Mouse (Mus musculus) heart, embryonic 11.5 days (tissue): ENCODE data around the gene Pdzk1ip1. TPM values are rescaled to one million over a fixed set of nuclear protein-coding genes. Genes with fewer than 3 reads are reported as not detected.

Experiments
- ATAC-seq: fragments of 200-750 bp; cut with Nextera tagmentation; replicated peaks from 2 replicates; pipeline ENCODE4 v1.8.0; 2017; ENCODE audit warnings: moderate library complexity; ENCODE audit not compliant: insufficient number of reproducible peaks, low FRiP score, low TSS enrichment
- H3K27ac ChIP-seq: fragments of 300-500 bp; sonication (generic); 2 replicates; pipeline ENCODE4 v1.5.1; 2014; ENCODE audit warnings: mild to moderate bottlenecking, low read depth, low read length
- H3K27me3 ChIP-seq: fragments of 300-500 bp; sonication (generic); 2 replicates; pipeline ENCODE4 v1.6.1; 2014; ENCODE audit warnings: mild to moderate bottlenecking, low read length, mixed read lengths; ENCODE audit not compliant: control insufficient read depth, insufficient read depth
- H3K36me3 ChIP-seq: fragments of 300-500 bp; sonication (generic); 2 replicates; pipeline ENCODE4 v1.6.1; 2014; ENCODE audit warnings: mild to moderate bottlenecking, low read length, moderate library complexity, mixed read lengths; ENCODE audit not compliant: control insufficient read depth, insufficient read depth
- H3K4me1 ChIP-seq: fragments of 300-500 bp; sonication (generic); 2 replicates; pipeline ENCODE4 v1.6.1; 2014; ENCODE audit warnings: low read length; ENCODE audit not compliant: control insufficient read depth, insufficient read depth
- H3K4me2 ChIP-seq: fragments of 300-500 bp; sonication (generic); 2 replicates; pipeline ENCODE4 v1.6.1; 2014; ENCODE audit warnings: mild to moderate bottlenecking, moderate library complexity
- H3K4me3 ChIP-seq: fragments of 300-500 bp; sonication (generic); 2 replicates; pipeline ENCODE4 v1.5.1; 2014; ENCODE audit warnings: low read depth, low read length
- H3K9ac ChIP-seq: fragments of 300-500 bp; sonication (generic); 2 replicates; pipeline ENCODE4 v1.6.1; 2014; ENCODE audit warnings: mild to moderate bottlenecking, low read depth, low read length, moderate library complexity
- H3K9me3 ChIP-seq: fragments of 300-500 bp; sonication (generic); replicated peaks from 2 replicates; pipeline ENCODE4 v1.6.1; 2016; ENCODE audit warnings: low read length; ENCODE audit not compliant: control insufficient read depth
- WGBS: fragments of 180-500 bp; shearing (Covaris S2); extraction: QIAGEN DNeasy Blood & Tissue Kit; methylation state at CpG from one replicate; pipeline ENCODE4 v1.1.7; 2014; ENCODE audit not compliant: insufficient replicate concordance; 5-methylcytosine and 5-hydroxymethylcytosine counted together
- polyA plus RNA-seq: library from polyadenylated mRNA; unstranded; fragments of >200 nt; fragmentation: Nextera tagmentation; extraction: Ambion mirVana; gene quantifications from 2 replicates; pipeline ENCODE4 v1.2.1, GENCODE M21; 2014

Pdzk1ip1 gene
- polyA plus RNA-seq, 1 experiment from 2014 or later: 66.1 TPM

DNA sequence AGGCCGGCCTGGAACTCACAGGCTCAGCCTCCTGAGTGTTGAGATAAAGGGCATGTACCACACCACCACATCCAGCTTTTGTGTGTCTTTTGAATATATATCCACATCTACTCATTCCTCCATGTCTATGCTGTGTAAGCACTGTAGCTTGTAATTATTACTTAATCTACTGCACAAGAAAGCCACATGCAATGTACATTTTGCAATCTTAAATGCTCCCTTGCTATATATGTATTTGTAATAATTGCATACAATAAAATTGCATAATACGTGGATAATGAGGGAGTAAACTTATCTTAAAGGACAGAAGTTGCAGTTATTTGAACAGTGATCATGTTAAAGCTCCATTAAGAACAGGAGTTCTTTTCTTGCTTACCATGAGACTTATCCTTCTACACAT lies 32.7 kb downstream of the Pdzk1ip1 start:
- ATAC-seq: no peak
- H3K27me3 ChIP-seq: no peaks in the 10 kb centered on the region
- no peak overlapping the region for H3K27ac ChIP-seq
- no peak overlapping the region for H3K4me2 ChIP-seq
- whole genome bisulfite sequencing: 73% methylated on average over 2 of the region's 2 CpGs
- no peaks in the 10 kb centered on the region for H3K36me3 ChIP-seq
- no peaks in the 10 kb centered on the region for H3K4me1 ChIP-seq
- H3K9ac ChIP-seq: no peak overlapping the region
- no peaks in the 10 kb centered on the region for H3K9me3 ChIP-seq
- H3K4me3 ChIP-seq: no peak overlapping the region

DNA sequence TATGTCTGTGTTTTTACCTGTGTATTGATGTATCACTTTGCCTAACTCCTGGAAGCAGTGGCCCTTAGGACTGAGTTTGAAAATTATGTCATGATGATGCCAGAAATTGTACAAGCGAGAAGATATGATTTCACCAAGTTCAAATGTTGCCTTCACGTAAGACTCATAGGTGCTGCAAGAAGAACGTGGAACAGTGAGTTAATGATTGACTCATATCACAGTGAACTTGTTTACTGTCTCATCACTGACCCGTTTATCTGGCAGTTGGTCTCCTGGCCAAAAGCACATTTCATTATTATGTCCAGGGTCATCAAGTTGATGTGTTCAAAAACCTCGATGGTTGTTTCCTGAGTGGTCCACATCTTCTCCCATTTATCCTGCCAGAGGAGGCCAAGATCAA lies 33.1 kb downstream of the Pdzk1ip1 start:
- WGBS: 64% methylated on average over 5 of the region's 5 CpGs
- no peak for ATAC-seq
- Histone ChIP-seq H3K9ac (no peak overlapping the region), H3K4me1 (no peaks in the 10 kb centered on the region), H3K4me3 (no peak overlapping the region), H3K9me3 (no peaks in the 10 kb centered on the region), H3K36me3 (no peaks in the 10 kb centered on the region), H3K4me2 (no peak overlapping the region), H3K27ac (no peak overlapping the region), H3K27me3 (no peaks in the 10 kb centered on the region)

DNA sequence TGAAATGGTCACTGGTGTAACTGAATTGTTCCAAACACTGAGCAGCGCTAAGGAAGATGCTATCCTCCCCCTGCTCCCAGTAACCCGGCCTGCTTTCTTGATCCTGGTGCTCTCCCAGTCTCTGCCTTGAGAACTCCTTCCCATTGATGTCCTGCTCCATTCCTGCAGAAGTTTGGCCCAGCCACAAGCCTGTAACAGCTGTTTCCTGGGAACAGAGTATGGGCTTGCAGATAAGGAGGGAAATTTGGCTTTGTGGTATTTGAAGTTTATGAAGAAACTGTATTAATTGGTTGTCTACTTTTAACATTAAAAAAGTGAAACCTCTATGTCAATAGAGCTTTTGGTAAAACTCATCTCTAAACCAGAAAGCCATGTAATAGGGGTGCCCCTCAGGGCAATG lies 35.0 kb downstream of the Pdzk1ip1 start:
- no peaks in the 10 kb centered on the region for H3K27me3 ChIP-seq
- ATAC-seq: no peak
- no peak overlapping the region for H3K9ac ChIP-seq
- no peaks in the 10 kb centered on the region for H3K4me1 ChIP-seq
- no peak overlapping the region for H3K4me2 ChIP-seq
- no peaks in the 10 kb centered on the region for H3K9me3 ChIP-seq
- H3K27ac ChIP-seq: no peak overlapping the region
- WGBS: 38% methylated on average over 2 of the region's 2 CpGs
- H3K4me3 ChIP-seq: no peak overlapping the region
- H3K36me3 ChIP-seq: no peaks in the 10 kb centered on the region

DNA sequence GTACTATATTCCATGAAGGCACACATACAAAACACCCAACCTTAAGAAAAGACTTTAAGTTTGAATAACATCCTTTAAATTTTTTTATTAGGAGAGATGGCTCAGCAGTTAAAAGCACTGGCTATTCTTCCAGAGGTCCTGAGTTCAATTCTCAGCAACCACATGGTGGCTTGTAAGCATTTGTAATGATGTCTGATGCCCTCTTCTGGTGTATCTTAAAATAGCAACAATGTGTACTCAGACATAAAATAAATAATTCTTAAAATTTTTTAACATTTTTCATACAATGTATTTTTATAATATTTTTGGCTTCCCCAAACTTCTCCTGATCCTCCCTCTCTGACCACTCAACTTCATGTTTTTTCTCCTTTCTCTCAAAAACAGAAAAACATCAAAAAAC lies 36.2 kb downstream of the Pdzk1ip1 start:
- no peak overlapping the region for H3K4me3 ChIP-seq
- no peak overlapping the region for H3K4me2 ChIP-seq
- no peaks in the 10 kb centered on the region for H3K4me1 ChIP-seq
- no peak for ATAC-seq
- no peak overlapping the region for H3K27ac ChIP-seq
- no peaks in the 10 kb centered on the region for H3K9me3 ChIP-seq
- H3K27me3 ChIP-seq: no peaks in the 10 kb centered on the region
- no peaks in the 10 kb centered on the region for H3K36me3 ChIP-seq
- H3K9ac ChIP-seq: no peak overlapping the region

DNA sequence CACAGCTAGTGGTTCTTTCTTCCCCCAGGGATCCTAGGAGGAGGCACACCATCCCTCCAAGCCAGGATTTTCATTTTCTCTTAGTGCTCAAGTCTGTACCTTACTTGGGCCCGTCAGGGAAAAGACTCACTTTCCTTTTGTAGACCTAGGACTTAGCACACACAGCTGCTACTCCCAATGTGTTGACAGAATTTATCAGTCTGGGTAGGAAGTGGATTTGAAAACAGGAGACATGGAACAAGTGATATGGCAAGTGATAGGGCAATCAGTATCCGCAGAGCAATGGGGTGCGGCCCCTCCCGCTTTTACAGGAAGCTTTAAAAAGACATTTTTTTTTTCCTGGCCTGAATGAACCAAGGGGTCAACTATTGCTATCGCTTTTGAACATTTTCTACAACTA lies 44.6 kb downstream of the Pdzk1ip1 start:
- Histone ChIP-seq H3K9me3 (no peaks in the 10 kb centered on the region), H3K27me3 (peaks cover 16% of the 10 kb centered on the region), H3K36me3 (no peaks in the 10 kb centered on the region), H3K4me1 (peaks cover 10% of the 10 kb centered on the region), H3K9ac (no peak overlapping the region), H3K4me2 (peak overlapping the region; percentile 66), H3K4me3 (peak overlapping the region; percentile 34; the same call in 1 of the 2 replicates), H3K27ac (no peak overlapping the region)
- WGBS: 4% methylated on average over 5 of the region's 5 CpGs
- peak; percentile 22; the same call in 1 of the 2 replicates for ATAC-seq

DNA sequence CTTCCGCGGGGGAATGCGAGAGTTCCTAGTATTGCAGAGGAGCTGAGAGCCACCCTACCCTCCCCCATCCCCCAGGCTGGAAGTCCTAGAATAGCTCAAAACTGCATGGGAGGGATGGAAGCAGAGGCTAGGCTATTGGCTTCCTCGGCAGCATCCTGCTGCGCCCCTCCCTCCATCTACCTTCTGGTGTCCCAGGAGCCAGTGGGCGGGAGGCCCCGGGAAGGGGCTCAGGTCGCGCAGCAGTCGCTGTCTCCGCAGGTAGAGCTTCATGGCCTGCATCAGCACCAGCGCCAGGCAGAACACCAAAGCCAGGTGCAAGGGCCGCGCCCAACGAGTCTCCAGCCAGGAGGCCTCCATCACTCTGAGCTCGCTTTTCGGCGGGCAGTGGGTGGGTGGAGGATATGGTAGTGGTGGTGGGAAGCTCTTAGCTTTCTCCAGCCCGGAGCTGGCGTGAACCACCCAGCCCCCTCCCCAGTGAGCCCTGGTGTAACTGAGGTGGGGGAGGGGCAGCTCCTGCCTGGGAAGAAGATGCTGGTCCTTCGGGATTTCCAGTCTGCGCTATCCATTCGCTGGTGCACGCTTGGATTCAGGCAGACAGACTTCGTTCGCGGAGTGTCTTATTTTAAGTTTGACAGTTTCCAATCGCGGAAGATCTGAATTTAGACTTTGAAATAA lies 45.2 kb downstream of the Pdzk1ip1 start, which contains the start of gene Cyp4x1:
Gene Cyp4x1 (minus strand): TSS at position 661 of the 675 bp plus-strand sequence.
- H3K9ac ChIP-seq: no peak within 1 kb of the TSS
- H3K27ac ChIP-seq: no peak within 1 kb of the TSS
- under 1% methylated on average over 29 of the region's 29 CpGs for WGBS

DNA sequence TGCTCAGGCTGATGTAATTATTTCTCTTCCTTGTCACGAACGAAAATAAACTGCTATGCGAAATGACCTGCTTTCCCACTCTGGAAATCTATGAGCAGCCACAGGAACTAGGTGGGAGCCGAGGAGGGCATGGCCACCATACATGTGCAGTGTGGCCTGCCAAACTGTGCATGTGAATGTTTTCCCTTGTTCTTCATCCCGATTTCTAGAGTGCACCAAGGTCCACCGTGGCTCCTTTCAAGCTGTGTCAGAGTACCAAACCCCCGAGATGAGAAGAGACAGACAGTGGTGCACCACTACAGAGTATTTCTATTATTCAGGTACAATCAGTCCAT lies 45.8 kb downstream of the Pdzk1ip1 start:
- 21% methylated on average over 7 of the region's 7 CpGs for WGBS
- Histone ChIP-seq H3K27me3 (peaks cover 17% of the 10 kb centered on the region), H3K4me3 (no peak overlapping the region), H3K36me3 (no peaks in the 10 kb centered on the region), H3K4me2 (peak overlapping the region; percentile 66; the same call in 1 of the 2 replicates), H3K4me1 (peaks cover 10% of the 10 kb centered on the region), H3K9ac (no peak overlapping the region), H3K9me3 (no peaks in the 10 kb centered on the region), H3K27ac (no peak overlapping the region)
- no peak for ATAC-seq

More for the DNA sequence above, 45.2 kb downstream of the Pdzk1ip1 start, which contains the start of gene Cyp4x1:
- Histone ChIP-seq H3K27me3 (peaks cover 17% of the 10 kb centered on the region), H3K9me3 (no peaks in the 10 kb centered on the region), H3K36me3 (no peaks in the 10 kb centered on the region), H3K4me2 (peak within 1 kb of the TSS; percentile 66), H3K4me3 (peak within 1 kb of the TSS; percentile 34), H3K4me1 (peaks cover 10% of the 10 kb centered on the region)
- 0 out of 2 replicates have a peak, but pooled peaks have one; percentile 35 for ATAC-seq

Other genes with a start within 250 kb of the Pdzk1ip1 start
- 0.14 and 0.17 TPM in 2 replicates for gene Foxd2, start 179.8 kb upstream of the Pdzk1ip1 start, polyA plus RNA-seq
- not detected in 2 replicates for gene Foxe3, start 162.7 kb upstream of the Pdzk1ip1 start, polyA plus RNA-seq
- 70.0 and 76.9 TPM in 2 replicates for gene Cmpk1, start 101.5 kb upstream of the Pdzk1ip1 start, polyA plus RNA-seq
- gene Stil, start 88.5 kb upstream of the Pdzk1ip1 start, polyA plus RNA-seq: 15.1 and 15.3 TPM in 2 replicates
- gene Tal1, start 32.3 kb upstream of the Pdzk1ip1 start, polyA plus RNA-seq: 10.1 and 14.1 TPM in 2 replicates
- 0.10 and 0.21 TPM in 2 replicates for gene Cyp4x1, start 45.6 kb downstream of the Pdzk1ip1 start, polyA plus RNA-seq
- gene Cyp4a29, start 153.4 kb downstream of the Pdzk1ip1 start, polyA plus RNA-seq: not detected in 2 replicates
- not detected in 2 replicates for gene Cyp4a12a, start 210.3 kb downstream of the Pdzk1ip1 start, polyA plus RNA-seq